Mouse (Mus musculus): ENCODE measurements around the gene Krtap1-5. TPM values are rescaled to one million over a fixed set of nuclear protein-coding genes. Genes with fewer than 3 reads are reported as not detected.

Gene Krtap1-5
- total RNA-seq (2012; rRNA removed) (not detected in 2 replicates), total RNA-seq (2014; rRNA removed) (not detected in 2 replicates), polyA plus RNA-seq (2012; ENCODE audit: insufficient read length, low read depth) (not detected in 2 replicates)

GRCm38 (mm10) chr11:99580636-99581035, at the start of gene Krtap1-5:
Gene Krtap1-5 (minus strand): TSS chr11:99581016.
- dilution Hi-C loops (cut with MboI; ENCODE audit: extremely low pct_ligation_motif_present, extremely low pct_unique_long_range_greater_than_20kb, low sequenced_read_pairs) (no loop called here), in situ Hi-C loops (cut with MboI; ENCODE audit: low pct_ligation_motif_present, low pct_unique_long_range_greater_than_20kb, low sequenced_read_pairs) (no loop called here)
- Histone ChIP-seq H3K9me3 (replicated peaks; ENCODE audit: low read length) (peaks cover 4% of the 10 kb centered on the region), H3K4me3 (replicated peaks in 1 of 3; ENCODE audit: low read depth in 2 of 3, low read length in 2 of 3, poor library complexity in 1 of 3) (no peak within 1 kb of the TSS), H3K9ac (ENCODE audit: insufficient read depth, low read depth) (no peak within 1 kb of the TSS), H3K4me2 (ENCODE audit: insufficient read depth, low read depth, poor library complexity, severe bottlenecking) (no peak within 1 kb of the TSS), H3K79me2 (replicated peaks; ENCODE audit: control insufficient read depth, extremely low read depth, insufficient read depth, poor library complexity, severe bottlenecking) (no peaks in the 10 kb centered on the region), H3K4me1 (ENCODE audit: control insufficient read depth in 1 of 2, insufficient read depth in 2 of 2) (no peaks in the 10 kb centered on the region), H3K36me3 (replicated peaks in 1 of 2; ENCODE audit: control insufficient read depth in 1 of 2, insufficient read depth in 1 of 2, low read length in 1 of 2) (no peaks in the 10 kb centered on the region), H3K27ac (ENCODE audit: insufficient read depth, low read depth) (no peak within 1 kb of the TSS), H3K27me3 (replicated peaks) (peaks cover 78% of the 10 kb centered on the region)
- no peak for DNase-seq (ENCODE audit: extremely low read depth)
- TF ChIP-seq POLR2A (IDR thresholded peaks at IDR 0.05; ENCODE audit: low read depth, low read length) (no peak), MYC (IDR thresholded peaks at IDR 0.05; ENCODE audit: low read depth, low read length) (no peak)

GRCm38 (mm10) chr11:99628138-99628537, 47.3 kb upstream of the Krtap1-5 start, which contains the start of gene Krtap4-1:
Gene Krtap4-1 (minus strand): TSS chr11:99628238.
- Histone ChIP-seq H3K36me3 (replicated peaks in 1 of 2; ENCODE audit: control insufficient read depth in 1 of 2, insufficient read depth in 1 of 2, low read length in 1 of 2) (no peaks in the 10 kb centered on the region), H3K79me2 (replicated peaks; ENCODE audit: control insufficient read depth, extremely low read depth, insufficient read depth, poor library complexity, severe bottlenecking) (no peaks in the 10 kb centered on the region), H3K27ac (ENCODE audit: insufficient read depth, low read depth) (no peak within 1 kb of the TSS), H3K9ac (ENCODE audit: insufficient read depth, low read depth) (no peak within 1 kb of the TSS), H3K27me3 (replicated peaks) (peaks cover 76% of the 10 kb centered on the region), H3K4me2 (ENCODE audit: insufficient read depth, low read depth, poor library complexity, severe bottlenecking) (no peak within 1 kb of the TSS), H3K9me3 (replicated peaks; ENCODE audit: low read length) (peaks cover 8% of the 10 kb centered on the region), H3K4me1 (ENCODE audit: control insufficient read depth in 1 of 2, insufficient read depth in 2 of 2) (0 out of 4 replicates have a peak, but pooled peaks cover 0 to 2% of the 10 kb centered on the region in 2 experiments), H3K4me3 (replicated peaks in 1 of 3; ENCODE audit: low read depth in 2 of 3, low read length in 2 of 3, poor library complexity in 1 of 3) (no peak within 1 kb of the TSS)
- no peak for TF ChIP-seq IRF4 (IDR thresholded peaks at IDR 0.05; ENCODE audit: low read depth, low read length)
- TF ChIP-seq ELF1 (IDR thresholded peaks at IDR 0.05; ENCODE audit: low read depth, low read length): no peak
- TF ChIP-seq MXI1 (IDR thresholded peaks at IDR 0.05; ENCODE audit: low read depth, low read length): no peak
- TF ChIP-seq TBP (conservative IDR thresholded peaks at IDR 0.05; ENCODE audit: low read depth, low read length): no peak
- TF ChIP-seq UBTF (IDR thresholded peaks at IDR 0.05; ENCODE audit: low read depth, low read length): no peak
- no peak for TF ChIP-seq ZNF384 (IDR thresholded peaks at IDR 0.05; ENCODE audit: low read depth, low read length)
- no peak for TF ChIP-seq POLR2A (IDR thresholded peaks at IDR 0.05; ENCODE audit: low read depth, low read length)
- no peak for TF ChIP-seq MEF2A (IDR thresholded peaks at IDR 0.05; ENCODE audit: borderline replicate concordance, low read depth, low read length)
- TF ChIP-seq E2F4 (IDR thresholded peaks at IDR 0.05; ENCODE audit: insufficient replicate concordance, low read depth, low read length): no peak
- no peak for TF ChIP-seq POLR2AphosphoS2 (IDR thresholded peaks at IDR 0.05; ENCODE audit: low read depth, low read length)
- in situ Hi-C loops (cut with MboI; ENCODE audit: low pct_ligation_motif_present, low pct_unique_long_range_greater_than_20kb, low sequenced_read_pairs): no loop called here
- no peak for DNase-seq (ENCODE audit: extremely low read depth)
- dilution Hi-C loops (cut with MboI; ENCODE audit: extremely low pct_ligation_motif_present, extremely low pct_unique_long_range_greater_than_20kb, low sequenced_read_pairs): no loop called here

GRCm38 (mm10) chr11:99620335-99620734, 39.5 kb upstream of the Krtap1-5 start, which contains the start of gene Gm11562:
Gene Gm11562 (minus strand): TSS chr11:99620435.
- dilution Hi-C loops (cut with MboI; ENCODE audit: extremely low pct_ligation_motif_present, extremely low pct_unique_long_range_greater_than_20kb, low sequenced_read_pairs): no loop called here
- in situ Hi-C loops (cut with MboI; ENCODE audit: low pct_ligation_motif_present, low pct_unique_long_range_greater_than_20kb, low sequenced_read_pairs): no loop called here

More at GRCm38 (mm10) chr11:99620335-99620734, 39.5 kb upstream of the Krtap1-5 start, which contains the start of gene Gm11562:
- H3K27me3 ChIP-seq (replicated peaks): peaks cover 85% of the 10 kb centered on the region
- no peaks in the 10 kb centered on the region for H3K79me2 ChIP-seq (replicated peaks; ENCODE audit: control insufficient read depth, extremely low read depth, insufficient read depth, poor library complexity, severe bottlenecking)
- DNase-seq (ENCODE audit: extremely low read depth): no peak
- H3K4me1 ChIP-seq (ENCODE audit: control insufficient read depth in 1 of 2, insufficient read depth in 2 of 2): no peaks in the 10 kb centered on the region
- no peak within 1 kb of the TSS for H3K9ac ChIP-seq (ENCODE audit: insufficient read depth, low read depth)
- H3K36me3 ChIP-seq (replicated peaks in 1 of 2; ENCODE audit: control insufficient read depth in 1 of 2, insufficient read depth in 1 of 2, low read length in 1 of 2): no peaks in the 10 kb centered on the region
- H3K9me3 ChIP-seq (replicated peaks; ENCODE audit: low read length): peaks cover 4% of the 10 kb centered on the region
- TF ChIP-seq JUND (conservative IDR thresholded peaks at IDR 0.05; ENCODE audit: low read depth, low read length): no peak
- TF ChIP-seq CTCF (conservative IDR thresholded peaks at IDR 0.05 in 1 of 2, IDR thresholded peaks at IDR 0.05 in 1 of 2; ENCODE audit: low read depth in 2 of 2, low read length in 2 of 2): no peak
- TF ChIP-seq MAFK (IDR thresholded peaks at IDR 0.05; ENCODE audit: insufficient replicate concordance, low read length): no peak
- TF ChIP-seq MYC (IDR thresholded peaks at IDR 0.05; ENCODE audit: low read depth, low read length): no peak
- no peak for TF ChIP-seq ZMIZ1 (IDR thresholded peaks at IDR 0.05; ENCODE audit: low read depth, low read length)
- TF ChIP-seq ELF1 (IDR thresholded peaks at IDR 0.05; ENCODE audit: low read depth, low read length): no peak
- no peak for TF ChIP-seq JUN (IDR thresholded peaks at IDR 0.05; ENCODE audit: insufficient read depth, low read depth, low read length)
- TF ChIP-seq EP300 (IDR thresholded peaks at IDR 0.05; ENCODE audit: low read length): no peak
- no peak for TF ChIP-seq TCF12 (IDR thresholded peaks at IDR 0.05; ENCODE audit: low read depth, low read length)
- H3K4me2 ChIP-seq (ENCODE audit: insufficient read depth, low read depth, poor library complexity, severe bottlenecking): no peak within 1 kb of the TSS
- no peak within 1 kb of the TSS for H3K27ac ChIP-seq (ENCODE audit: insufficient read depth, low read depth)
- H3K4me3 ChIP-seq (replicated peaks in 1 of 3; ENCODE audit: low read depth in 2 of 3, low read length in 2 of 3, poor library complexity in 1 of 3): no peak within 1 kb of the TSS
